Mouse (Mus musculus): ENCODE measurements around the gene Arid4a. TPM values are rescaled to one million over a fixed set of nuclear protein-coding genes. Genes with fewer than 3 reads are reported as not detected.
A peak's percentile ranks its signal among the peaks of the same experiment; 100 is the strongest.

Arid4a gene
- 7.5 and 8.1 TPM in 2 replicates for polyA plus RNA-seq (2012; rRNA removed)

- under 1% methylated on average over 61 of the region's 61 CpGs for WGBS
- Histone ChIP-seq H3K27me3 (ENCODE audit: control insufficient read depth, insufficient read depth, low read length) (no peaks in the 10 kb centered on the region), H3K4me3 (ENCODE audit: control insufficient read depth, insufficient read depth, low read length) (peak within 1 kb of the TSS; percentile 88), H3K4me1 (replicated peaks; ENCODE audit: control insufficient read depth, insufficient read depth, low read length) (peaks cover 9% of the 10 kb centered on the region), H3K27ac (ENCODE audit: control insufficient read depth, insufficient read depth, low read length) (peak within 1 kb of the TSS; percentile 95), H3K36me3 (ENCODE audit: control insufficient read depth, insufficient read depth, low read length) (peaks cover 19% of the 10 kb centered on the region)
- DNase-seq, result peak; percentile 93
- TF ChIP-seq POLR2A (IDR thresholded peaks at IDR 0.05; ENCODE audit: control insufficient read depth, extremely low read depth, insufficient read depth, low read length, poor library complexity) (peak; percentile 97), CTCF (IDR thresholded peaks at IDR 0.05; ENCODE audit: borderline replicate concordance, control insufficient read depth, extremely low read depth, insufficient read depth, low read length, poor library complexity) (no peak)
These were observed at the start of gene Arid4a for GRCm38 (mm10) chr12:71015363-71016210. Gene Arid4a (plus strand): TSS chr12:71015990.

GRCm38 (mm10) chr12:70967581-70967980 is 48.2 kb upstream of the Arid4a start:
- Histone ChIP-seq H3K4me1 (replicated peaks; ENCODE audit: control insufficient read depth, insufficient read depth, low read length) (peaks cover 5% of the 10 kb centered on the region; the same call in 1 of the 2 replicates), H3K27me3 (ENCODE audit: control insufficient read depth, insufficient read depth, low read length) (no peaks in the 10 kb centered on the region), H3K27ac (ENCODE audit: control insufficient read depth, insufficient read depth, low read length) (peak overlapping the region; percentile 87; the same call in 1 of the 2 replicates), H3K36me3 (ENCODE audit: control insufficient read depth, insufficient read depth, low read length) (peaks cover 11% of the 10 kb centered on the region), H3K4me3 (ENCODE audit: control insufficient read depth, insufficient read depth, low read length) (no peak overlapping the region; the same call in 1 of the 2 replicates)
- 60% methylated on average over 8 of the region's 8 CpGs for WGBS
- DNase-seq, result no peak
- TF ChIP-seq POLR2A (IDR thresholded peaks at IDR 0.05; ENCODE audit: control insufficient read depth, extremely low read depth, insufficient read depth, low read length, poor library complexity) (no peak), CTCF (IDR thresholded peaks at IDR 0.05; ENCODE audit: borderline replicate concordance, control insufficient read depth, extremely low read depth, insufficient read depth, low read length, poor library complexity) (no peak)

- Histone ChIP-seq H3K27me3 (ENCODE audit: control insufficient read depth, insufficient read depth, low read length) (no peaks in the 10 kb centered on the region), H3K36me3 (ENCODE audit: control insufficient read depth, insufficient read depth, low read length) (peaks cover 8% of the 10 kb centered on the region; the same call in 1 of the 2 replicates), H3K4me1 (replicated peaks; ENCODE audit: control insufficient read depth, insufficient read depth, low read length) (peaks cover 5% of the 10 kb centered on the region; the same call in 1 of the 2 replicates), H3K27ac (ENCODE audit: control insufficient read depth, insufficient read depth, low read length) (peak overlapping the region; percentile 87), H3K4me3 (ENCODE audit: control insufficient read depth, insufficient read depth, low read length) (peak overlapping the region; percentile 94)
- TF ChIP-seq POLR2A (IDR thresholded peaks at IDR 0.05; ENCODE audit: control insufficient read depth, extremely low read depth, insufficient read depth, low read length, poor library complexity) (peak; percentile 43; the same call in 1 of the 2 replicates), CTCF (IDR thresholded peaks at IDR 0.05; ENCODE audit: borderline replicate concordance, control insufficient read depth, extremely low read depth, insufficient read depth, low read length, poor library complexity) (peak; percentile 73; the same call in 1 of the 2 replicates)
- under 1% methylated on average over 35 of the region's 35 CpGs for WGBS
- peak; percentile 87 for DNase-seq
These were observed 47.5 kb upstream of the Arid4a start for GRCm38 (mm10) chr12:70968141-70968790.

GRCm38 (mm10) chr12:70968791-70969307 is 46.9 kb upstream of the Arid4a start:
- under 1% methylated on average over 15 of the region's 15 CpGs for WGBS

GRCm38 (mm10) chr12:70969485-70970184 is 46.2 kb upstream of the Arid4a start:
- DNase-seq, result peak; percentile 63
- Histone ChIP-seq H3K4me3 (ENCODE audit: control insufficient read depth, insufficient read depth, low read length) (no peak overlapping the region), H3K36me3 (ENCODE audit: control insufficient read depth, insufficient read depth, low read length) (no peaks in the 10 kb centered on the region), H3K4me1 (replicated peaks; ENCODE audit: control insufficient read depth, insufficient read depth, low read length) (peaks cover 7% of the 10 kb centered on the region; the same call in 1 of the 2 replicates), H3K27me3 (ENCODE audit: control insufficient read depth, insufficient read depth, low read length) (no peaks in the 10 kb centered on the region), H3K27ac (ENCODE audit: control insufficient read depth, insufficient read depth, low read length) (no peak overlapping the region)
- WGBS, result 4% methylated on average over 17 of the region's 17 CpGs
- TF ChIP-seq POLR2A (IDR thresholded peaks at IDR 0.05; ENCODE audit: control insufficient read depth, extremely low read depth, insufficient read depth, low read length, poor library complexity) (no peak), CTCF (IDR thresholded peaks at IDR 0.05; ENCODE audit: borderline replicate concordance, control insufficient read depth, extremely low read depth, insufficient read depth, low read length, poor library complexity) (no peak)

More at GRCm38 (mm10) chr12:70968791-70969307, 46.9 kb upstream of the Arid4a start:
- peak overlapping the region; percentile 87 for H3K27ac ChIP-seq (ENCODE audit: control insufficient read depth, insufficient read depth, low read length)
- peak; percentile 83 for DNase-seq
- peak overlapping the region; percentile 94 for H3K4me3 ChIP-seq (ENCODE audit: control insufficient read depth, insufficient read depth, low read length)
- H3K27me3 ChIP-seq (ENCODE audit: control insufficient read depth, insufficient read depth, low read length), result no peaks in the 10 kb centered on the region
- H3K36me3 ChIP-seq (ENCODE audit: control insufficient read depth, insufficient read depth, low read length), result 0 out of 2 replicates have a peak, but pooled peaks cover 2% of the 10 kb centered on the region
- TF ChIP-seq POLR2A (IDR thresholded peaks at IDR 0.05; ENCODE audit: control insufficient read depth, extremely low read depth, insufficient read depth, low read length, poor library complexity), result no peak
- peaks cover 6% of the 10 kb centered on the region; the same call in 1 of the 2 replicates for H3K4me1 ChIP-seq (replicated peaks; ENCODE audit: control insufficient read depth, insufficient read depth, low read length)

Measured in thymus, adult 2 months (tissue).